Mouse (Mus musculus): Measurements from ENCODE around the gene Pde7b. TPM values are rescaled to one million over a fixed set of nuclear protein-coding genes. Genes with fewer than 3 reads are reported as not detected.

Pde7b gene
- polyA plus RNA-seq, 1 experiment from 2014 or later, result 11.5 TPM

GRCm38 (mm10) chr10:20508497-20508896 is 216.4 kb downstream of the Pde7b start:
- ATAC-seq (ENCODE audit: insufficient number of reproducible peaks, low FRiP score, low TSS enrichment, low read depth), result peak; percentile 36; the same call in 1 of the 2 replicates
- 48% methylated on average over 3 of the region's 3 CpGs for WGBS
- Histone ChIP-seq H3K27ac (replicated peaks) (peak overlapping the region; percentile 63), H3K9me3 (replicated peaks) (no peaks in the 10 kb centered on the region), H3K9ac (no peak overlapping the region), H3K27me3 (no peaks in the 10 kb centered on the region), H3K36me3 (no peaks in the 10 kb centered on the region), H3K4me2 (replicated peaks) (no peak overlapping the region), H3K4me1 (peaks cover 19% of the 10 kb centered on the region), H3K4me3 (replicated peaks) (no peak overlapping the region)

DNA sequence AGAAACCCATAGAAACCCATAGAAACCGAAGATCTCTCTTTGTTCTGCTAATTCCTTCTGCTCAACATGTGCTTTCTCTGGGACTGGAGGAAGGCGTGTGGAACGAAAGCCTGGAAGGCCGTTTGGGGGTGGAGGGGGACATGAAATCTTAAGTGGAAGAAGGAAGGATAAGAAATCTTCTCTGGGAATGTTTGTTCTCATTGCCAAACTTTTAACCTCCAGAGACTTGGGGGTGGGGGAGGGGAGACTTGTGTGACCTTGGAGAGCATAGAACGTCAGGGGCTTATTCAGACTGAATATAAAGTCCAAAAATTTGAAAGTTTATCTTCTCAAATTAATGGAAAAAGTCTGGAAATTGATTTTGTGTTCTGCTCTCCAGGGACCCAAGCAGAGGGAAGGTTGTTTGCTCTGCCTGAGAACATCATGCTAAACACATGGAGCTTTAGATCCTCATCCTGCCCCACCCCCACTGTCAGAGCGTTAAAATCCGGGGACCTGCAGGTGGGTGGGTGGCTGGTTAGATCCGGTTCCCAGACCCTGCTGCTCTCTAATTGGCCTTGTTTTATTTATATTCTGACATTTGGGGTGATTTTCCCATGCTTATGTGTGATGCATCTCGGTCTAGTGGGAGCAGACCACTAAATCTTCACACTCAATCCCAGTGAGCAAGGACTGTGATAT is 217.0 kb downstream of the Pde7b start:
- H3K4me3 ChIP-seq (replicated peaks), result no peak overlapping the region
- no peaks in the 10 kb centered on the region for H3K27me3 ChIP-seq
- H3K27ac ChIP-seq (replicated peaks), result peak overlapping the region; percentile 63
- 38% methylated on average over 9 of the region's 9 CpGs for WGBS
- H3K4me2 ChIP-seq (replicated peaks), result no peak overlapping the region
- H3K9ac ChIP-seq, result no peak overlapping the region
- no peaks in the 10 kb centered on the region for H3K9me3 ChIP-seq (replicated peaks)
- no peaks in the 10 kb centered on the region for H3K36me3 ChIP-seq
- peaks cover 19% of the 10 kb centered on the region for H3K4me1 ChIP-seq
- no peak for ATAC-seq (ENCODE audit: insufficient number of reproducible peaks, low FRiP score, low TSS enrichment, low read depth)

- H3K36me3 ChIP-seq, result no peaks in the 10 kb centered on the region
- H3K9ac ChIP-seq, result no peak overlapping the region
- WGBS, result 65% methylated on average over 2 of the region's 2 CpGs
- no peak overlapping the region for H3K4me3 ChIP-seq (replicated peaks)
- no peaks in the 10 kb centered on the region for H3K27me3 ChIP-seq
- no peaks in the 10 kb centered on the region for H3K9me3 ChIP-seq (replicated peaks)
- H3K27ac ChIP-seq (replicated peaks), result peak overlapping the region; percentile 63
- H3K4me1 ChIP-seq, result peaks cover 22% of the 10 kb centered on the region
- ATAC-seq (ENCODE audit: insufficient number of reproducible peaks, low FRiP score, low TSS enrichment, low read depth), result no peak
- H3K4me2 ChIP-seq (replicated peaks), result no peak overlapping the region
These were observed 217.8 kb downstream of the Pde7b start for GRCm38 (mm10) chr10:20507069-20507468.

- H3K4me3 ChIP-seq (replicated peaks), result no peak overlapping the region
- H3K4me1 ChIP-seq, result peaks cover 29% of the 10 kb centered on the region
- no peaks in the 10 kb centered on the region for H3K36me3 ChIP-seq
- no peak overlapping the region for H3K9ac ChIP-seq
- no peaks in the 10 kb centered on the region for H3K9me3 ChIP-seq (replicated peaks)
- ATAC-seq (ENCODE audit: insufficient number of reproducible peaks, low FRiP score, low TSS enrichment, low read depth), result no peak
- 69% methylated on average over 10 of the region's 10 CpGs for WGBS
- H3K4me2 ChIP-seq (replicated peaks), result no peak overlapping the region
- no peak overlapping the region for H3K27ac ChIP-seq (replicated peaks)
- H3K27me3 ChIP-seq, result no peaks in the 10 kb centered on the region
These were observed 219.4 kb downstream of the Pde7b start for GRCm38 (mm10) chr10:20505454-20505853.

- Histone ChIP-seq H3K36me3 (no peaks in the 10 kb centered on the region), H3K4me1 (peaks cover 29% of the 10 kb centered on the region), H3K27me3 (no peaks in the 10 kb centered on the region), H3K4me2 (replicated peaks) (no peak overlapping the region), H3K9me3 (replicated peaks) (no peaks in the 10 kb centered on the region), H3K4me3 (replicated peaks) (no peak overlapping the region), H3K9ac (no peak overlapping the region), H3K27ac (replicated peaks) (no peak overlapping the region)
- 70% methylated on average over 3 of the region's 3 CpGs for WGBS
- no peak for ATAC-seq (ENCODE audit: insufficient number of reproducible peaks, low FRiP score, low TSS enrichment, low read depth)
These were observed 220.1 kb downstream of the Pde7b start for GRCm38 (mm10) chr10:20504800-20505199.

GRCm38 (mm10) chr10:20503265-20504025 is 221.4 kb downstream of the Pde7b start:
- Histone ChIP-seq H3K4me2 (replicated peaks) (no peak overlapping the region), H3K4me3 (replicated peaks) (no peak overlapping the region), H3K9me3 (replicated peaks) (no peaks in the 10 kb centered on the region), H3K4me1 (peaks cover 27% of the 10 kb centered on the region), H3K9ac (no peak overlapping the region), H3K27me3 (no peaks in the 10 kb centered on the region), H3K27ac (replicated peaks) (no peak overlapping the region), H3K36me3 (no peaks in the 10 kb centered on the region)
- 87% methylated on average over 17 of the region's 17 CpGs for WGBS
- ATAC-seq (ENCODE audit: insufficient number of reproducible peaks, low FRiP score, low TSS enrichment, low read depth), result no peak

DNA sequence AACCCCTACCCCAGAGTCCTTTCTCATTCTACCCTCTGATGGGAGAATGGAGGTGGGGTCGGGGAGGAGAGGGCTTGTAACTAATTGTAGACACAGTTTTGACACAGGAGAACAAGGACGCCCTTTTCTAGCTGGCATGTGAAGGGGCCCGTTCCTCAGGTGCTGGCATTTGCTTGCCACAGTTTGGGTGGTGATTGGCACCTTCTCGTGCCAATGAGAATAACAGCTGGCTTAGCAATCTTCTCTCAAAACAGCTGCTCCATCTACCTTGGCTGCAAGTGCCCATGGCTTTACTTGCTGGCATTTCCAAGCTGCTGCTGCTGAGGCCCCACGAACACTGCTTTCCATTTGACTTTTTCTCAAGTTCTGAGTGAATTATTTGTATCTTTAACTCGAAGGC is 223.7 kb downstream of the Pde7b start:
- Histone ChIP-seq H3K27ac (replicated peaks) (no peak overlapping the region), H3K4me1 (peaks cover 10% of the 10 kb centered on the region; the same call in 1 of the 2 replicates), H3K27me3 (no peaks in the 10 kb centered on the region), H3K4me3 (replicated peaks) (no peak overlapping the region), H3K36me3 (no peaks in the 10 kb centered on the region), H3K9me3 (replicated peaks) (no peaks in the 10 kb centered on the region), H3K9ac (no peak overlapping the region), H3K4me2 (replicated peaks) (no peak overlapping the region)
- no peak for ATAC-seq (ENCODE audit: insufficient number of reproducible peaks, low FRiP score, low TSS enrichment, low read depth)
- WGBS, result 67% methylated on average over 6 of the region's 6 CpGs

DNA sequence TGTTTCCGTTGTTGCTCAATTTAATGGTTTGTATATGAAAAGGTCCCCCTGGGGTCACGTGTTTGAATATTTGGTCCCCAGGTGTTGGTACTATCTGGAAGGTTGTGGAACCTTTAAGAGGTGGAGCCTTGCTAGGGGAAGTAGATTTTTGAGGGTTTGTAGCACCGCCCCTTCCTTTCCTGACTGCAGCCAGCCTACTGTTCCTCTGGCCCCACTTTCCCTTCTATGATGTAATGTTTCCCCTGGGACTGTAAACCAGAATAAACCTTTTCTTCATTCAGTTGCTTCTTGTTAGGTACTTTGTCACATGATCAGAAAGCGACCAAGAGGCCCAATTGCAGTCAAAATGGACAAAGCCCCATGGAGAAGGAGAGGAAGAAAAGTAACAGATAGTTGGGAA is 229.8 kb downstream of the Pde7b start:
- Histone ChIP-seq H3K9ac (no peak overlapping the region), H3K27ac (replicated peaks) (no peak overlapping the region), H3K4me3 (replicated peaks) (no peak overlapping the region), H3K4me2 (replicated peaks) (no peak overlapping the region), H3K4me1 (0 out of 2 replicates have a peak, but pooled peaks cover 4% of the 10 kb centered on the region), H3K9me3 (replicated peaks) (no peaks in the 10 kb centered on the region), H3K27me3 (no peaks in the 10 kb centered on the region), H3K36me3 (no peaks in the 10 kb centered on the region)
- 89% methylated on average over 4 of the region's 4 CpGs for WGBS
- no peak for ATAC-seq (ENCODE audit: insufficient number of reproducible peaks, low FRiP score, low TSS enrichment, low read depth)

GRCm38 (mm10) chr10:20493826-20494455 is 230.9 kb downstream of the Pde7b start:
- Histone ChIP-seq H3K4me2 (replicated peaks) (no peak overlapping the region), H3K9me3 (replicated peaks) (no peaks in the 10 kb centered on the region), H3K4me3 (replicated peaks) (no peak overlapping the region), H3K36me3 (no peaks in the 10 kb centered on the region), H3K27me3 (no peaks in the 10 kb centered on the region), H3K9ac (no peak overlapping the region), H3K4me1 (0 out of 2 replicates have a peak, but pooled peaks cover 4% of the 10 kb centered on the region), H3K27ac (replicated peaks) (no peak overlapping the region)
- no peak for ATAC-seq (ENCODE audit: insufficient number of reproducible peaks, low FRiP score, low TSS enrichment, low read depth)
- 76% methylated on average over 5 of the region's 5 CpGs for WGBS

- no peak; the same call in 1 of the 2 replicates for ATAC-seq (ENCODE audit: insufficient number of reproducible peaks, low FRiP score, low TSS enrichment, low read depth)
- Histone ChIP-seq H3K9ac (no peak overlapping the region), H3K4me2 (replicated peaks) (no peak overlapping the region), H3K4me3 (replicated peaks) (no peak overlapping the region), H3K4me1 (0 out of 2 replicates have a peak, but pooled peaks cover 4% of the 10 kb centered on the region), H3K27me3 (no peaks in the 10 kb centered on the region), H3K36me3 (no peaks in the 10 kb centered on the region), H3K27ac (replicated peaks) (0 out of 2 replicates have a peak overlapping the region, but pooled peaks have one; percentile 36), H3K9me3 (replicated peaks) (no peaks in the 10 kb centered on the region)
- WGBS, result 43% methylated on average over 11 of the region's 11 CpGs
These were observed 232.5 kb downstream of the Pde7b start for GRCm38 (mm10) chr10:20492216-20492964.

- Histone ChIP-seq H3K9ac (no peak overlapping the region), H3K4me2 (replicated peaks) (no peak overlapping the region), H3K27ac (replicated peaks) (no peak overlapping the region), H3K36me3 (no peaks in the 10 kb centered on the region), H3K27me3 (no peaks in the 10 kb centered on the region), H3K4me1 (0 out of 2 replicates have a peak, but pooled peaks cover 4% of the 10 kb centered on the region), H3K4me3 (replicated peaks) (no peak overlapping the region), H3K9me3 (replicated peaks) (no peaks in the 10 kb centered on the region)
- no peak for ATAC-seq (ENCODE audit: insufficient number of reproducible peaks, low FRiP score, low TSS enrichment, low read depth)
- 57% methylated on average over 1 of the region's 1 CpGs for WGBS
These were observed 234.1 kb downstream of the Pde7b start for GRCm38 (mm10) chr10:20490775-20491174.
